Mouse (Mus musculus) lung, postnatal 36 days (tissue): ENCODE results near the gene Cd101.

ENCODE experiments used
- DNase-seq: peaks from one replicate; pipeline ENCODE4 v3.0.0; 2022; ENCODE audit warnings: mixed read lengths

Gene Cd101

GRCm38 (mm10) chr3:101041997-101042396 lies 12.6 kb upstream of the Cd101 start:
- DNase-seq: no peak

GRCm38 (mm10) chr3:101037984-101038545 lies 8.7 kb upstream of the Cd101 start:
- no peak for DNase-seq

DNA sequence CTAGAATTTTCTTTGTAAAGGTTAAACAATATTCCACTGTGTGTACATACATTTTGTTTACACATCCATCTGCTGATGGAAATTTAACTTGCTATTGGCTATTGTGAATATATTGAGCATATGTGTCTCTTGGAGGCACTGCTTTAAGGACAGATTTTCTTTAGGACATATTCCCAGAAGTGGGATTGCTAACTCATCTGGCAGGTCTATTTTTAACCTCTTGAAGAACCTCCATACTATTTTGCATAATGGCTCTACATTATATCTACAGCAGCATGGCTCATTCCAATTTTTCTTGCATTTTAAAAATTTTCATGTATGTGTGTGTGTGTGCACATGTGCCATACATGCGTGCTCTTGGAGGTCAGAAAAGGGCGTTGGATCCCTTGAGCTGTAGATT lies 6.6 kb upstream of the Cd101 start:
- no peak for DNase-seq

- no peak for DNase-seq
Measured at GRCm38 (mm10) chr3:101034509-101034908, 5.2 kb upstream of the Cd101 start.

DNA sequence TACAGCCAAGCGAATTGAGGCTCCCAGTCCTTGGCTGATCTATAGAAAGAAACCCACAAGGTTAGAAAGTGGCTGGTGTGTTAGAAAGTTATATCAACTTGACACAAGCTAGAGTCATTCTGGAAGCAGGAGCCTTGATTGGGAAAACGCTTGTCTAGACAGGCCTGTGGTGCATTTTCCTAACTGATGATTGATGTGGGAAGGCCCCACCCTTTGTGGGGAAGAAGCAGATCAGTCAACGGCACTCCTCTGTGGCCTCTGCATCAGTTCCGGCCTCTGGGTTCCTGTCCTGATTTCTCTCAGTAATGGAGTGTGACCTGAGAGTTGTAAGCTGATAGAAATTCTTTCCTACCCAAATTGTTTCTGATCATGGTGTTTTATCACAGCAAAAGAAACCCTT lies 4.3 kb upstream of the Cd101 start:
- peak; percentile 73 for DNase-seq

DNA sequence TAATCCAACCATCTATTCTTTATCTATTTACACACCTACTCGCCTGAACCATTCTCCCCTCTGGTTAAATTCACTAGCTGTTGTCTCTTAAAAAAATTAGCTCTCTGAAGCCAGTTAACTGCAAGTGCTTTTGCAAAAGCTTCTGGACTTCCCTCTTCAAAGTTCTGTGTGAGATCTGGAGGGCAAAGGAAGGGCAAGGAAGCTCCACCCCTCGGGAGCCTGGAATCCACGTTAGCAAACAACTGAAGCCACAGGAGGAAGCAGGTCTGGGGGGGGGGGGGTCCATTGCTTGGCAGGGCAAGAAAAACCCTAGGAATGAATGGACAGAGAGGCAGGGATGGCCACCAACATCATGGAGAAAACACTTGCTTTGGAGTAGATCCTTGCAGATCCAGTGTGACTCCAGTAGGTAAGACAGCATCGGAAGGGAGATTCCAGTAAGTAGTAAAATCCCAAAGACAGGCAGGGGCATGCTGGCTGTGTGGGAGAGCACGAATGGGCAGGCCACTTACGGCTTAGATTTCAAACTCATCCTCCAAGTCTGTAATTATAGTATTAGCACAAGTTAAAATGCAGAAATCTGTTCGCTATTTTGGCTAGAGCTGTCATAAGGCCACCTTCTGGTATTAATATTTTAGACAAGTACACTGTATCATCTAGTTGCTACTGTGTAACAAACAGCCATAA lies 2.2 kb upstream of the Cd101 start:
- peak; percentile 66 for DNase-seq

DNA sequence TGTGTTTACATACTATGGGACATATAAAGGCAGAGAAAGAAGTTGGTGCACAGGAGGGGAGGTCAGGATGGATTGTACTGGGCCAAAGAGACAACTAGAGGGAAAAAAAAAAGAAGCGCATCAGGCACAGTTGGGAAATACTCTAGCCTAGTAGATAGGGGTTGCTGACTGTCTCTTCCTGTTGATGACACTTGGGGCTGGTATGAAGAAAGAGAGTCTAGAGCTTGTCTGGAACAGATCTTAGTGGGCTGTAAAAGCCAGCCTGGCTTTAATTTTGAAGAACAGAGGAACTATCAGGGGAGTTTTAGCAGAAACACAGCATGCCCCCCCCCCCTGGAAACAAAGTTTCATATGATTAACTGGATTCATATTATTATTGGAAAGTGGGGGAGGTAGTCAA lies 1.3 kb upstream of the Cd101 start:
- peak; percentile 52 for DNase-seq

GRCm38 (mm10) chr3:101026741-101027140 lies 2.6 kb downstream of the Cd101 start:
- peak; percentile 56 for DNase-seq

GRCm38 (mm10) chr3:101022967-101023366 lies 6.4 kb downstream of the Cd101 start:
- DNase-seq: no peak

- no peak for DNase-seq
Measured at GRCm38 (mm10) chr3:101021481-101022051, 7.8 kb downstream of the Cd101 start.

GRCm38 (mm10) chr3:101021073-101021472 lies 8.3 kb downstream of the Cd101 start:
- DNase-seq: no peak

DNA sequence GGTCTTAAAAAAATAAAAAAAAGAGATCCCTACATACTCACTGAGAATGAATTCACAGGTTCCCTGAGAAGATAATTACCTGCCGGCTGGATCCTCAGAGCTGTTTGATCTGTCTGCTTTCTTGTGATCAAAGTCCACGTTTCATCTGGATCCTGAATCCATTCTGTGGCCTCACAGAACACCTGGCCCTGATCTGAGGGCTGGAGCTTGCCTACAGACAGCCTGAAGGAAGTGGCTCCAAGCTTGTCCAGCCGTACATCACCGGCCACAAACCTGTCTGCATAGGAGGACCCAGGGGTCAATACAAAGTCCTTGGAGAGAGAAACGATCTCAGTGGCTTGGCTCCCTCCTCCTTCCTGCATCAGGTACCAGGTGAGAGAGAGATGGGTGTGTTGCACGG lies 10.9 kb downstream of the Cd101 start:
- DNase-seq: no peak

- DNase-seq: no peak
Measured at GRCm38 (mm10) chr3:101016050-101016449, 13.3 kb downstream of the Cd101 start.

DNA sequence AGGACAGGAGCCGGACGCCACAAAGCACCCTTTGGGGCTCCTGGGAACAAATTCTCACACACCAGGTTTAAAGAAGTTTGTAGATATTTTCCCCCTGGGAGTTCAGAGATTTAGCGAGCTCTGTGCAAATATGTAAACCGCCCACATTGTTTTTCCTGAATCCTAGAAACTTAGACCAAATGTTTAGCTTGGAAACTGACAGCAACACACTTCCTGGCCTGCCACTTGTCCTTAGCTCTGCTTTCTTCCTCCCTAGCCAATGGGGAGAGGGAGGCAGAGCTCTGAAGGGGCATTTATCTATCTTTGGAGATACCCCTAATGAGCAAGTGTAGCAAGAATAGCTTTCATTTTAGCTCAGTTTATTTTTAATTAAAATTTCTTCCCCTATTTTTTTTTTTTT lies 14.1 kb downstream of the Cd101 start:
- no peak for DNase-seq

DNA sequence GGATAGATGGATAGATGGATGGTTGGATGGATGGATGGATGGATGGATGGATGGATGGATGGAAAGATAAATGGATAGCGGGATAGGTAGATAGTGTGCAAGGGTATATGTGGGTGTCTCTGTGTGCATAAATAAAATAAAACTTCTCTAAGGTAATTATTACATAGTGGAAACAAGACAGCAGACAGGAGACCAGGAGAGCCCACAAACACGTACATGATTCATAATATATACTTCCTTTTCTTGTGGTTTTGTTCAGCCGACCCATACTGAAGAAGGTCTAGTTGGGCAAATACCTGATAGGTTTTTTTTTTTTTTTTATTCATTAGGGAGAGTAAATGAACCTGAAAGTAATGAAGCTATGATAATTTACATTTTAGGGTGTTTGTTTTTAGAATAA lies 15.8 kb downstream of the Cd101 start:
- no peak for DNase-seq

DNA sequence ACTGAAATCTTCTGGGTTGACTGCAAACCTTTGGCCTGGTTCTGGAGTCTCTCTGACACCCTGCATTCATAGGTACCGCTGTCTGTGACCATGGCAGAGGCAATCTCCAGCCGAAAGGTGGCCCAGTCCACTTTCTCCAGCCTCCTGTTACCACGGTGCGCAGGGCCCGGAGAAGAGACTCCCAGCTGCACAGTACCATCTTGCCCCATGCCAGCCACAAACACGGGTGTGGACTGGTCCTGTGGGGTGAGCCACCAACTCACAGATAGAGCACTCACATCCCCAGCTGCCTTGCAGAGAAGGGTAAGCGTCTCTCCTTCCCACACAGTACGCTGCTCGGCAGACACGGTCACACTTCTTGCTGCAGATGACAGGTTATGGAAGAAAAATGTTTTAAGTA lies 16.4 kb downstream of the Cd101 start:
- no peak for DNase-seq

GRCm38 (mm10) chr3:101012597-101012996 lies 16.8 kb downstream of the Cd101 start:
- DNase-seq: no peak

DNA sequence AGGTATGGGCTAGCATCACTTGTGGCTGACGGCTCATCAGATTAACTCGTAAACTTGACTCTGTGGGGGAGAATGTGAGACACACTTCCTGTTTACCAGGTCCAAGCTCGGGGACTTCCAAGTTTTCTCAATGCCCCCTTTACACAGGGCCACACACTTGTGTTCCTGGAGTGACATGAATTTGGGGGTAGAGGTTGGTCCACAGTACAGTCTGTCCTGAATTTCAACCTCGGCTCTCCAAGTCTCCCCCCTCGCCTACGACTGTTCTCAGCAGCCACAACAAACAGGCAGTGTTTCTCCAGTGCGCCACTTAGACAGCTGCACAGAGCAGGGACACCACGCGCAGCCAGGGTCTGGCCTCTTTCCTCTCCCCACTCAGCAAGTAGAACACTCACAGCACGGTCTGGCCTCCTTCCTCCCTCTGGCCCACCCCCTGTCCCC lies 17.2 kb downstream of the Cd101 start:
- DNase-seq: no peak

DNA sequence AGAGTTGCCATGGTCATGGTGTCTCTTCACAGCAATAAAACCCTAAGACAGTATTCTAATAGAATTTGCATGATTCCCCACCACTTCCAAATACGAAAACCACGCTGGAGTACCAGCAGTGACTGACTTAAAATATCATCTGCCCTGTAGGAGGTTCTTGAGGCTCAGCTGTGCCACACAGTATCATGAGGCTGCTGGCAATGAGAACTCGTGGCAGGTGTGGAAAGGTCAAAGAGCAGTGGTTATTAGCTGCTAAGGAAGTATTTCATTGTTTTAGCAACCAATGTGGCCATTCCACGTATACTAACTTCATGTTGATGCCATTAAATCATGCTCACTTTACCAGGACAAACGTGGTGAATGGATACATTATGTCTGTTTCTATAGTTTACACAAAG lies 18.2 kb downstream of the Cd101 start:
- DNase-seq: peak; percentile 37

GRCm38 (mm10) chr3:101010589-101011202 lies 18.7 kb downstream of the Cd101 start:
- DNase-seq: peak; percentile 58

DNA sequence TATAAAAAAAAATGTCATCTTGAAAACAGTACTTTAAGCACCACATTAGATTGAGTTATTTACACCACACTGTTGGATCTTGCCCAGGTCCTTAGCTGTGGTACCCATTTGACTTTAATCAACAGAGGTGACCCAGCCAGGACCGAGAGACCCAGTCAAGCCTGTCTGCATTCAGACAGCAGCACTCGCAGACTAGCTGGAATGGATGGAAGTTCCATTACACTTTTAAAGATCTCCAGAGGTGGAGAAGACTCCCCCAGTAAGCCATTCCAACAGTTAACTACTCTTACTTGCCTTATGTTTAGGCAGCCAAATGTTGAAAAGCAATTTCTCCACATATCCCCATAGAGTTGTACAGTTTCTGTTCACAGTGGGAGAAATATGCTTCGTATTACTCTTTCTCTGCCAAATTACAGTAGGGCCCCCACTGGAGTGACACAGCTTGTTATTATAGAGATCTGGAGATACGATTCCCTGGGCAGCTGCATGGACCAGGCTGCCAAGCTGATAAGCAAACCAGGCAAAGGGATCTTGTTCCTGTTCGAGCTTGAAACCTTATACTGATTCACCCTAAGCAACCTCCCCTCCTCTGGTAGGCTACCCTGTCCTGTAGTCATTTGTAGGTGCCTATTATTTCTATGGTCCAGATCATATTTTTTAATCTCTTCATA lies 22.1 kb downstream of the Cd101 start:
- no peak for DNase-seq

DNA sequence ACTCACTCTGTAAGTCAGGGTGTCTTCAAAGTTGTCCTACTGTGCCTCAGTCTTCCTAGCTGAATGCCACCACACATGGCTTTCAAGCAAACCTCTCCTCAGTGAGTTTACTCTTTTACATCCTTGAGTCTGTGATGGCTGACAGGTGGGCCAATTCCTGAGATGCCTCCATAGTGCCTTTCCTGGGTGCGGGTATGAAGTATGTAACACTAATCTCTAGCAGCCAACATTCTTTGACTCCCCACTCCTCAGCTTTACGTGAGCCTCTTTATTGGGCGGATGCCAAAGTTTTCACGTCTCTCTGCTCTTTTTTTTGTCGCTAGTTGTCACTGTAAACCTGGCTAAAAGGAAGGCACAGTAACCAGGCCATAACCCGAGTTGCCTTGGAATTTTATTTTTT lies 24.0 kb downstream of the Cd101 start:
- DNase-seq: no peak

DNA sequence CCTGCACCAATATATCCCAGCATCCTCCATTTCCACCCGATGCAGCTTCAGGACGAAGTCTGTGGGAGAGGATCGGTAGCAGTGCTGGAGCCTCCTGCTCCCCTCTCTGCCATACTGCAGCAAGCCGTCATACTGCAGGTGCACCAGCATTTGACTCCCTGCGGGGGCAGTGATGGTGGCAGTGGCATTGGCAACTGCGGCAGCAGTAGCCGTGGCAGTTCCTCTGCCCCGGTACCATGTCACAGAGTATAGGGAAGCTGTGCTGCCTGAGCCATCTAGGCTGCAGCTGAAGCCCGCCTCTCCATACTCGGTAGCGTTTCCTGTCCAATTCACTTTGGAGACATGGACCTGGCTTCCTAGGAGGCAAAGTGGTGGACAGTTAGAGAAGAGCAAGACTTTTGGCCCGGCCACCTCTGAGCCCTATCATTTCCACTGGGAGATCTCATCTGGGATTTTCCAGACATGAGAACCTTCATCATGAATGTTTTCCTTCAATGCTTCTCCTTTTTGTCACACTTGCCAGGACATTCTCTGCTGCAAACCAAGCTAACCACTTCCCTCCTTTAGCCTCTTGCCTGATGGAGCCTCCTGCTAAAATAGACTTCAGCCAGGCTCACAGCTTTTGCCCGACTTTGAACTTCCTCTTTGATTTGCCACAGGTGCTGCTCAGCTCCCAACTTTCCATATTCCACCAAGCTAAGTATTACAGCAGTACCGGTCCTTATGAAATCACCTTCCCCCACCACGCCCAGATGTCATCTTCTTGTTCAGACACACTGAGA lies 25.6 kb downstream of the Cd101 start:
- DNase-seq: peak; percentile 39
